Mouse (Mus musculus) adrenal gland, adult 18-20 months (tissue): ENCODE measurements around the gene Gtf2f2. TPM values are rescaled to one million over a fixed set of nuclear protein-coding genes. Genes with fewer than 3 reads are reported as not detected.

ENCODE experiments used
- DNase-seq, 2 experiments: peaks; one replicate each; pipeline ENCODE4 v3.0.0; 2021 to 2022; ENCODE audit warnings: low spot score in 2 of 2
- long read RNA-seq, 2 experiments: library from polyadenylated mRNA; stranded (forward); transcript quantifications; one replicate each; pipeline ENCODE4 v2.0.0; 2021
- total RNA-seq, 2 experiments: library from RNA; stranded (reverse); gene quantifications; 1 replicate in 1 of 2; 2 replicates in 1 of 2; pipeline ENCODE4 v1.2.3; 2021

The Gtf2f2 gene
- total RNA-seq = 10 to 100 TPM; 24.7 to 26.6 TPM
- long read RNA-seq, experiment 1, transcript Gtf2f2-201 (8 exons, 1,467 nt) = major isoform, 14 of 15 reads
- long read RNA-seq, experiment 1, partial matches to known transcripts = 0 of 15 reads
- long read RNA-seq, experiment 1, other reads (novel, unspliced or antisense) = 1 of 15 reads
- long read RNA-seq, experiment 2, transcript Gtf2f2-201 (8 exons, 1,467 nt) = major isoform, 28 of 35 reads
- long read RNA-seq, experiment 2, partial matches to known transcripts = 2 of 35 reads
- long read RNA-seq, experiment 2, other reads (novel, unspliced or antisense) = 5 of 35 reads

- peak; percentile 98 to 99 for DNase-seq
Observed at GRCm38 (mm10) chr14:76010102-76011061, at the start of gene Gtf2f2. Gtf2f2 (minus strand) TSS chr14:76010865.

GRCm38 (mm10) chr14:76059441-76059840 lies 48.8 kb upstream of the Gtf2f2 start:
- DNase-seq = no peak

GRCm38 (mm10) chr14:76053726-76054125 lies 43.1 kb upstream of the Gtf2f2 start:
- DNase-seq = no peak

GRCm38 (mm10) chr14:76051966-76052365 lies 41.3 kb upstream of the Gtf2f2 start:
- DNase-seq = no peak

GRCm38 (mm10) chr14:76045767-76046166 lies 35.1 kb upstream of the Gtf2f2 start:
- DNase-seq = no peak

GRCm38 (mm10) chr14:76044164-76044557 lies 33.5 kb upstream of the Gtf2f2 start:
- no peak for DNase-seq

GRCm38 (mm10) chr14:76043251-76044163 lies 32.8 kb upstream of the Gtf2f2 start:
- no peak for DNase-seq

GRCm38 (mm10) chr14:76033221-76033637 lies 22.6 kb upstream of the Gtf2f2 start:
- no peak for DNase-seq

- DNase-seq = no peak
Observed at GRCm38 (mm10) chr14:76032671-76033136, 22.0 kb upstream of the Gtf2f2 start.

- peak in 1 of 2 experiments; percentile 27 for DNase-seq
Observed at GRCm38 (mm10) chr14:76031117-76031842, 20.6 kb upstream of the Gtf2f2 start.

- no peak for DNase-seq
Observed at GRCm38 (mm10) chr14:76024641-76025040, 14.0 kb upstream of the Gtf2f2 start.

GRCm38 (mm10) chr14:76020927-76021719 lies 10.5 kb upstream of the Gtf2f2 start:
- DNase-seq = no peak

- DNase-seq = no peak
Observed at GRCm38 (mm10) chr14:76020259-76020785, 9.7 kb upstream of the Gtf2f2 start.

GRCm38 (mm10) chr14:76017785-76018490 lies 7.3 kb upstream of the Gtf2f2 start:
- DNase-seq = no peak

- DNase-seq = no peak
Observed at GRCm38 (mm10) chr14:76014331-76014730, 3.7 kb upstream of the Gtf2f2 start.

GRCm38 (mm10) chr14:76011062-76011457 lies 395 bp upstream of the Gtf2f2 start:
- no peak for DNase-seq

GRCm38 (mm10) chr14:76009185-76009584 lies 1.5 kb downstream of the Gtf2f2 start:
- DNase-seq = no peak

- DNase-seq = no peak
Observed at GRCm38 (mm10) chr14:76008174-76008573, 2.5 kb downstream of the Gtf2f2 start.
